Mouse (Mus musculus) heart, embryonic 15.5 days (tissue): ENCODE results near the gene Lingo4. TPM values are rescaled to one million over a fixed set of nuclear protein-coding genes. Genes with fewer than 3 reads are reported as not detected.

ENCODE experiments used
- polyA plus RNA-seq: library from polyadenylated mRNA; unstranded; fragments of >200 nt; fragmentation: Nextera tagmentation; extraction: Ambion mirVana; gene quantifications from 2 replicates; pipeline ENCODE4 v1.2.1, GENCODE M21; 2015

The Lingo4 gene
- polyA plus RNA-seq, 1 experiment from 2014 or later = 0.09 TPM

Other genes with a start within 250 kb of the Lingo4 start
- gene Gm10696, start 220.3 kb upstream of the Lingo4 start, polyA plus RNA-seq = not detected in 2 replicates
- not detected in 2 replicates for gene Gm5286, start 201.8 kb upstream of the Lingo4 start, polyA plus RNA-seq
- gene Gm4778, start 134.5 kb upstream of the Lingo4 start, polyA plus RNA-seq = not detected in 2 replicates
- gene Them4, start 88.4 kb upstream of the Lingo4 start, polyA plus RNA-seq = 12.3 and 12.7 TPM in 2 replicates
- 0.16 TPM in 1 of 2 replicates, not detected in the other for gene Them5, start 56.4 kb upstream of the Lingo4 start, polyA plus RNA-seq
- 0.19 and 0.70 TPM in 2 replicates for gene C2cd4d, start 36.1 kb upstream of the Lingo4 start, polyA plus RNA-seq
- 7.5 and 7.8 TPM in 2 replicates for gene Rorc, start 25.7 kb upstream of the Lingo4 start, polyA plus RNA-seq
- gene Tdrkh, start 14.8 kb downstream of the Lingo4 start, polyA plus RNA-seq = 8.3 and 10.0 TPM in 2 replicates
- 56.1 and 60.8 TPM in 2 replicates for gene Mrpl9, start 44.8 kb downstream of the Lingo4 start, polyA plus RNA-seq
- 0.23 and 0.38 TPM in 2 replicates for gene Oaz3, start 45.4 kb downstream of the Lingo4 start, polyA plus RNA-seq
- 1.0 and 4.5 TPM in 2 replicates for gene Celf3, start 79.8 kb downstream of the Lingo4 start, polyA plus RNA-seq
- 4.9 and 6.2 TPM in 2 replicates for gene Riiad1, start 81.8 kb downstream of the Lingo4 start, polyA plus RNA-seq
- gene Snx27, start 184.2 kb downstream of the Lingo4 start, polyA plus RNA-seq = 30.7 and 32.0 TPM in 2 replicates
- not detected in 2 replicates for gene Gm10972, start 244.6 kb downstream of the Lingo4 start, polyA plus RNA-seq